Mouse (Mus musculus) liver, embryonic 14.5 days (tissue): ENCODE results near the gene Adgrl3. TPM values are rescaled to one million over a fixed set of nuclear protein-coding genes. Genes with fewer than 3 reads are reported as not detected.
A peak's percentile ranks its signal among the peaks of the same experiment; 100 is the strongest.

Experiments
- ATAC-seq: fragments of 200-750 bp; cut with Nextera tagmentation; 2 replicates; pipeline ENCODE4 v1.8.0; 2017; ENCODE audit warnings: moderate number of reproducible peaks, mild to moderate bottlenecking, moderate library complexity; ENCODE audit not compliant: insufficient read depth
- DNase-seq, 3 experiments: peaks; one replicate each; pipeline ENCODE4 v3.0.0-alpha.2; 2012 to 2013; ENCODE audit warnings: low read depth in 3 of 3, low spot score in 3 of 3
- H3K27ac ChIP-seq: fragments of 300-500 bp; sonication (generic); 2 replicates; pipeline ENCODE4 v1.5.1; 2014; ENCODE audit warnings: moderate library complexity, mild to moderate bottlenecking, control low read depth, inconsistent platforms
- H3K27me3 ChIP-seq: fragments of 300-500 bp; sonication (generic); 2 replicates; pipeline ENCODE4 v1.6.1; 2014; ENCODE audit warnings: mild to moderate bottlenecking, low read length, moderate library complexity; ENCODE audit not compliant: control insufficient read depth, insufficient read depth
- H3K36me3 ChIP-seq: fragments of 300-500 bp; sonication (generic); replicated peaks from 2 replicates; pipeline ENCODE4 v1.6.1; 2014; ENCODE audit warnings: low read depth; ENCODE audit not compliant: control insufficient read depth, insufficient read depth
- H3K4me1 ChIP-seq, 2 experiments: fragments of 200-500 bp in 1 of 2; fragments of 300-500 bp in 1 of 2; sonication (generic) in 1 of 2; replicated peaks; 2 replicates each; pipeline ENCODE4 v1.6.1; 2012 to 2014; ENCODE audit warnings: antibody characterized with exemption in 1 of 2, inconsistent platforms in 1 of 2, low read length in 1 of 2; ENCODE audit not compliant: control insufficient read depth in 2 of 2, insufficient read depth in 2 of 2
- H3K4me2 ChIP-seq: fragments of 300-500 bp; sonication (generic); 2 replicates; pipeline ENCODE4 v1.6.1; 2014; ENCODE audit warnings: low read depth, mild to moderate bottlenecking, control low read depth, moderate library complexity
- H3K4me3 ChIP-seq, 2 experiments: fragments of 200-500 bp in 1 of 2; fragments of 300-500 bp in 1 of 2; sonication (generic) in 1 of 2; 2 replicates each; pipeline ENCODE4 v1.5.1; 2012 to 2014; ENCODE audit warnings: low read depth in 2 of 2, low read length in 2 of 2, mild to moderate bottlenecking in 2 of 2, control low read depth in 1 of 2, inconsistent platforms in 1 of 2, moderate library complexity in 1 of 2; ENCODE audit not compliant: insufficient read depth in 1 of 2
- H3K9ac ChIP-seq: fragments of 300-500 bp; sonication (generic); replicated peaks from 2 replicates; pipeline ENCODE4 v1.6.1; 2014; ENCODE audit warnings: mild to moderate bottlenecking, control low read depth, moderate library complexity
- H3K9me3 ChIP-seq: fragments of 300-500 bp; sonication (generic); 2 replicates; pipeline ENCODE4 v1.6.1; 2016; ENCODE audit warnings: low read length, mixed read lengths; ENCODE audit not compliant: control insufficient read depth
- CTCF ChIP-seq: IDR thresholded peaks from 2 replicates; pipeline ENCODE4 v1.5.1; 2016; ENCODE audit warnings: antibody characterized with exemption, low read depth, control low read depth
- EP300 ChIP-seq: IDR thresholded peaks from 2 replicates; pipeline ENCODE4 v1.6.1; 2016; ENCODE audit warnings: antibody characterized with exemption, low read depth
- WGBS: fragments of 180-500 bp; shearing (Covaris S2); extraction: QIAGEN DNeasy Blood & Tissue Kit; methylation state at CpG from one replicate; pipeline ENCODE4 v1.1.7; 2014; ENCODE audit not compliant: insufficient replicate concordance; 5-methylcytosine and 5-hydroxymethylcytosine counted together
- polyA plus RNA-seq, 2 experiments: library from polyadenylated mRNA; depleted of rRNA in 1 of 2; stranded (reverse) in 1 of 2; unstranded in 1 of 2; fragments of >200 nt; fragmentation: Nextera tagmentation in 1 of 2; extraction: Ambion mirVana in 1 of 2; gene quantifications; 2 replicates each; pipeline versions ENCODE4 v1.2.1 to v1.2.3; 2012 to 2014

The Adgrl3 gene
- polyA plus RNA-seq, 2 experiments, result 0.61 to 0.63 TPM

- H3K36me3 ChIP-seq, result no peaks in the 10 kb centered on the region
- no peak for ATAC-seq
- H3K4me2 ChIP-seq, result no peak overlapping the region
- H3K4me3 ChIP-seq, result no peak overlapping the region
- no peaks in the 10 kb centered on the region for H3K4me1 ChIP-seq
- H3K9me3 ChIP-seq, result no peaks in the 10 kb centered on the region
- H3K27me3 ChIP-seq, result no peaks in the 10 kb centered on the region
- H3K27ac ChIP-seq, result no peak overlapping the region
- DNase-seq, result no peak
- H3K9ac ChIP-seq, result no peak overlapping the region
- TF ChIP-seq CTCF, result no peak
Observed at GRCm38 (mm10) chr5:81043875-81044274, 23.9 kb downstream of the Adgrl3 start.

DNA sequence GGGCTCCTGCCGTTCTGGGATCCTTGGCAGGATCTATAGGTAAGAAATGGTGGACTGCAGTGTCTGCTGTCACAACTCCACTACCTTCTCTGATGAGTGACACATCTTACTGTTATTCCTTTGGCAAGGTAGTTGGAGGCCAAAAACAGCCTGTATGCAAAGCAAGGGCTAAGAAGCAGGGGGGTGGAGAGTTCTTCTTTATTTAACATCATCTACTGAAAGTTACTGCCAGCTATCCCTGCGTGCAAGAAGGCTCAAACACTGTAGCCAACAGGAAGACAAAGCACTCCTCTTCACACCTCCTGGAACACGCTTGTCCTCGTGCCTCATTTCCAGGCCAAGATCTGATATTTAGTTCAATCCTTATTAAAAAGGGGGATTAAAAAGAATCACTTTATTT, 26.2 kb downstream of the Adgrl3 start:
- 62% methylated on average over 4 of the region's 4 CpGs for WGBS
- Histone ChIP-seq H3K9me3 (no peaks in the 10 kb centered on the region), H3K27me3 (no peaks in the 10 kb centered on the region), H3K9ac (no peak overlapping the region), H3K27ac (no peak overlapping the region), H3K4me3 (no peak overlapping the region), H3K4me2 (no peak overlapping the region), H3K4me1 (no peaks in the 10 kb centered on the region), H3K36me3 (no peaks in the 10 kb centered on the region)
- no peak for TF ChIP-seq EP300
- TF ChIP-seq CTCF, result no peak
- DNase-seq, result no peak
- no peak for ATAC-seq

DNA sequence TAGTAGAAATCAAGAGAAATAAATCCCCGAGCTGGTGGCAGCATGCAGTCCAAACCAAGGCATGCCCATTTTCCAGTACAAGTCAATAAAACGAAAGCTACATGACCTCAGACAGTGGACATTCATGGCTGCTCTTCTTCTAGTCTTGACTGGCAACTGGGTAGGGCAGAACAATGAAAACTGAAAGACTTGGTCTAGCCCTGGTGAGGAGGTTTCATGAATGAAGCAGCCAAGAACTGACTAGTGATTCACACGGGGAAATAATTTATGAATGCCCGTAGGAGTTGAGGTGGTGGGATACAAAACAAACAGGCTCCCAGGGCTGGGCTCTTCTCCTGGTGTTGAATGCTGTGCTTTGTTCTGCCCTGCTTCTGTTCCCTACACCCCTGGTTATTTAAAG, 34.7 kb downstream of the Adgrl3 start:
- no peak overlapping the region for H3K4me3 ChIP-seq
- H3K27me3 ChIP-seq, result no peaks in the 10 kb centered on the region
- H3K9ac ChIP-seq, result no peak overlapping the region
- ATAC-seq (no peak), DNase-seq (no peak)
- TF ChIP-seq CTCF (no peak), EP300 (no peak)
- no peak overlapping the region for H3K27ac ChIP-seq
- H3K4me2 ChIP-seq, result no peak overlapping the region
- H3K9me3 ChIP-seq, result no peaks in the 10 kb centered on the region
- no peaks in the 10 kb centered on the region for H3K4me1 ChIP-seq
- no peaks in the 10 kb centered on the region for H3K36me3 ChIP-seq
- WGBS, result 63% methylated on average over 4 of the region's 4 CpGs

DNA sequence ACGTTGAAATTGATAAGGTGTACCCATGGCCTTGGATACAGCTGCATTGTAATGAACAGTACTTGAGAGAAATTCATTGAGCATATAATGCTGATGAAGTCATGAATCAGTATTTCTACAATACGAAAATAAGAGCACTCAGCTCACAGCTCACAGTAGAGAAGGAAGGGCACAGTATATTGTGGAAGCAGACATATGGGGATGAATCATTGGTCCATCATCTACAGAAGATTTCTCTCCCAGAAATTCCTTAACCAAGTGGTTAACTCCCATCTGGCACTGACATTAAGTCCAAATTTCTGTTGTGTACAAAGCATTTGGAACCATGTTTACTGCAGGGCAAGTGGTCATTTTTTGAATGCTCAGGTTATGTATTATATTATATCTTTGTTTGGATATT, 35.3 kb downstream of the Adgrl3 start:
- H3K4me3 ChIP-seq, result no peak overlapping the region
- WGBS, result 51% methylated on average over 2 of the region's 2 CpGs
- no peak overlapping the region for H3K4me2 ChIP-seq
- no peak overlapping the region for H3K27ac ChIP-seq
- no peaks in the 10 kb centered on the region for H3K4me1 ChIP-seq
- DNase-seq, result no peak
- no peak for ATAC-seq
- no peaks in the 10 kb centered on the region for H3K36me3 ChIP-seq
- TF ChIP-seq CTCF (no peak), EP300 (no peak)
- no peaks in the 10 kb centered on the region for H3K9me3 ChIP-seq
- no peaks in the 10 kb centered on the region for H3K27me3 ChIP-seq
- H3K9ac ChIP-seq, result no peak overlapping the region

GRCm38 (mm10) chr5:81058122-81058521, 38.2 kb downstream of the Adgrl3 start:
- DNase-seq (peak in 1 of 3 experiments; percentile 6), ATAC-seq (no peak)
- no peaks in the 10 kb centered on the region for H3K4me1 ChIP-seq
- TF ChIP-seq CTCF (no peak), EP300 (no peak)
- no peak overlapping the region for H3K27ac ChIP-seq
- H3K27me3 ChIP-seq, result no peaks in the 10 kb centered on the region
- H3K36me3 ChIP-seq, result no peaks in the 10 kb centered on the region
- H3K9ac ChIP-seq, result no peak overlapping the region
- no peak overlapping the region for H3K4me3 ChIP-seq
- H3K9me3 ChIP-seq, result no peaks in the 10 kb centered on the region
- H3K4me2 ChIP-seq, result no peak overlapping the region
- WGBS, result 42% methylated on average over 2 of the region's 2 CpGs

GRCm38 (mm10) chr5:81060950-81061349, 41.0 kb downstream of the Adgrl3 start:
- Histone ChIP-seq H3K36me3 (no peaks in the 10 kb centered on the region), H3K4me2 (no peak overlapping the region), H3K27me3 (no peaks in the 10 kb centered on the region), H3K27ac (no peak overlapping the region), H3K9me3 (no peaks in the 10 kb centered on the region), H3K4me1 (no peaks in the 10 kb centered on the region), H3K9ac (no peak overlapping the region), H3K4me3 (no peak overlapping the region)
- no peak for ATAC-seq
- 45% methylated on average over 2 of the region's 2 CpGs for WGBS
- DNase-seq, result no peak
- TF ChIP-seq CTCF (no peak), EP300 (no peak)
